Mouse (Mus musculus) lung, postnatal 10 days (tissue): ENCODE data around the gene Crybg1.
"Not testable (repeated sequence)": the region's sequence is repeated elsewhere in the genome, so short reads cannot be mapped to it uniquely, and the experiment has no call there.

Experiments
- DNase-seq: peaks from one replicate; pipeline ENCODE4 v3.0.0; 2021

The Crybg1 gene

GRCm38 (mm10) chr10:44004221-44004751 is 144.4 kb downstream of the Crybg1 start:
- peak; percentile 30 for DNase-seq

- DNase-seq, result peak; percentile 67
Measured at GRCm38 (mm10) chr10:44003551-44004151, 145.0 kb downstream of the Crybg1 start.

GRCm38 (mm10) chr10:44002995-44003524 is 145.6 kb downstream of the Crybg1 start:
- no peak for DNase-seq

- peak; percentile 16 for DNase-seq
Measured at GRCm38 (mm10) chr10:44002004-44002940, 146.4 kb downstream of the Crybg1 start.

- no peak for DNase-seq
Measured at GRCm38 (mm10) chr10:44000156-44000865, 148.3 kb downstream of the Crybg1 start.

GRCm38 (mm10) chr10:43998503-43999082 is 150.1 kb downstream of the Crybg1 start:
- no peak for DNase-seq

GRCm38 (mm10) chr10:43998023-43998422 is 150.6 kb downstream of the Crybg1 start:
- DNase-seq, result no peak

GRCm38 (mm10) chr10:43997276-43997675 is 151.4 kb downstream of the Crybg1 start:
- no peak for DNase-seq

GRCm38 (mm10) chr10:43995858-43996650 is 152.6 kb downstream of the Crybg1 start:
- DNase-seq, result peak; percentile 33

- DNase-seq, result no peak
Measured at GRCm38 (mm10) chr10:43993198-43993597, 155.5 kb downstream of the Crybg1 start.

- no peak for DNase-seq
Measured at GRCm38 (mm10) chr10:43992506-43992905, 156.1 kb downstream of the Crybg1 start.

- DNase-seq, result no peak
Measured at GRCm38 (mm10) chr10:43991268-43991667, 157.4 kb downstream of the Crybg1 start.

GRCm38 (mm10) chr10:43983866-43984265 is 164.8 kb downstream of the Crybg1 start:
- no peak for DNase-seq

GRCm38 (mm10) chr10:43983241-43983640 is 165.4 kb downstream of the Crybg1 start:
- DNase-seq, result no peak

GRCm38 (mm10) chr10:43982470-43982869 is 166.2 kb downstream of the Crybg1 start:
- DNase-seq, result no peak

GRCm38 (mm10) chr10:43980742-43981141 is 167.9 kb downstream of the Crybg1 start:
- DNase-seq, result not testable (repeated sequence)

- DNase-seq, result no peak
Measured at GRCm38 (mm10) chr10:43980080-43980479, 168.6 kb downstream of the Crybg1 start.

GRCm38 (mm10) chr10:43977353-43977752 is 171.3 kb downstream of the Crybg1 start:
- peak; percentile 34 for DNase-seq

GRCm38 (mm10) chr10:43973244-43973643 is 175.4 kb downstream of the Crybg1 start:
- no peak for DNase-seq

- no peak for DNase-seq
Measured at GRCm38 (mm10) chr10:43964943-43965342, 183.7 kb downstream of the Crybg1 start.

GRCm38 (mm10) chr10:43953942-43954341 is 194.7 kb downstream of the Crybg1 start:
- DNase-seq, result peak; percentile 64

GRCm38 (mm10) chr10:43945435-43945834 is 203.2 kb downstream of the Crybg1 start:
- DNase-seq, result no peak
